Mouse (Mus musculus) small intestine, adult 2 months (tissue): ENCODE results near the gene Tbc1d8.

Source experiments
- CTCF ChIP-seq: fragments of 200-500 bp; IDR thresholded peaks from 2 replicates; pipeline ENCODE4 v1.5.1; 2012; ENCODE audit warnings: low read depth, mild to moderate bottlenecking, control low read depth, inconsistent platforms, low read length, moderate library complexity, mixed read lengths; ENCODE audit not compliant: insufficient replicate concordance, insufficient read length; ENCODE audit errors: extremely low read depth
- POLR2A ChIP-seq: fragments of 200-500 bp; IDR thresholded peaks from 2 replicates; pipeline ENCODE4 v1.6.1; 2012; ENCODE audit warnings: low read depth, mild to moderate bottlenecking, control low read depth, inconsistent platforms, low read length, moderate library complexity

DNA sequence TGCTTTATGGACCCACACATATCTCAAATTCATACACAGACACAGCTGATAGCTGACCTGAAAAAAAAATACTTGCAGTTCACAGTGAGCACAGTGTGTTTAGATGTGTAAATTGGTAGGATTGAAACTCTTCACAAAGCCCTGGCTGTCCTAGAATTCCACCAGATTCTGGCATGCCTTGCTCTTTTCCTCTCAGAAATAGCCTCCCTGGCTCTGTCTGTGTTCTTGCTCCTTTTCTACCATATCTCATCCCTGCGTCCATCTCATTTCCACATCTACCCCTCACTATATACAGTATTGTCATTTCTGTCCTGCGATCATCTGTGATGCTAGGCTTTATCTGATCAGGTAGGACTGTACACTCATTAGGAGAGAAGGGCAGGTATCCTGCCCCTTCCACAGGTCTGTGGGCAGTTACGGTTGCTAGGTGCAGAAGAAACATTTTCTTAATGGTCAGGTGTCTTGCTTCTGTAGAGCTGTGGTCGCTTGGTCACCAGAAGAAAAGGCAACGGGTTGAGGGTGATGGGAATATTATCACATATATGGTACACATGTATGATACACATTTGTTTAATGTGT is 104.2 kb downstream of the Tbc1d8 start:
- no peak for TF ChIP-seq POLR2A
- TF ChIP-seq CTCF, result no peak
